Mouse (Mus musculus): ENCODE measurements at regions not wholly inside any gene's neighbourhood (a gene's known extent, or its start where the extent isn't known, plus 50 kb on each side); places are given as distances from the start of the nearest gene placed in this dataset.
"Not testable (repeated sequence)": the region's sequence is repeated elsewhere in the genome, so short reads cannot be mapped to it uniquely, and the experiment has no call there.

DNA sequence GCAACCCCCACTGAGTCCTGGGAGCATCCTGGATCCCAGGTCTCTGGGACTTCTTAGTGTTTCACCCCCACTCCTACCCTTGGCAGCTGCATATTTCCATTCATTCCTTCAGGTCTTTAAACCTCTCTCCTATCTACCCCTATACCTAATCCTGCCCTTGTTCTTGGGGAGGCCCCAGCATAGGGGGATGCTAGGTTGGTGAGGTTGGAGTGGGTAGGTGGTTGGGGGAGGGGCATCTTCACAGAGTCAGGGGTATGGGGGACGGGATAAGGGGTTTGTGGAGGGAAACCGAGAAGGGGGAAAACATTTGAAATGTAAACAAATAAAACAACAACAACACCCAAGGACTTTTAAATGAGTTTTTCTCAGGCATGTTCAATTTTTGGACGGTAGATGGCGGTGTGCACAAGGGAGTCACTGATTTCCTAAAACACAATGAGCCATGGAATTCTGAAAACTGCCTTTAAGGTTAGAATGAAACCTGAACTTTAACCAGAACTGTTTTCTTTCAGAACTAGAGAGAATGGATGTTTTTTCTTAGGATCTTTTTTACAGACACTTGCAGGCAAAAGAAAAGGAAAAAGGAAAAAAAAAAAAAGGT, 98.7 kb upstream of the Snrpn start:
- TF ChIP-seq POLR2A (IDR thresholded peaks at IDR 0.05; ENCODE audit: borderline replicate concordance, low read depth, low read length); CTCF (IDR thresholded peaks at IDR 0.05; ENCODE audit: low read depth, low read length): not testable (repeated sequence)
